ENCODE assay signal across 8 mouse cellular contexts in the genomic region with DNA sequence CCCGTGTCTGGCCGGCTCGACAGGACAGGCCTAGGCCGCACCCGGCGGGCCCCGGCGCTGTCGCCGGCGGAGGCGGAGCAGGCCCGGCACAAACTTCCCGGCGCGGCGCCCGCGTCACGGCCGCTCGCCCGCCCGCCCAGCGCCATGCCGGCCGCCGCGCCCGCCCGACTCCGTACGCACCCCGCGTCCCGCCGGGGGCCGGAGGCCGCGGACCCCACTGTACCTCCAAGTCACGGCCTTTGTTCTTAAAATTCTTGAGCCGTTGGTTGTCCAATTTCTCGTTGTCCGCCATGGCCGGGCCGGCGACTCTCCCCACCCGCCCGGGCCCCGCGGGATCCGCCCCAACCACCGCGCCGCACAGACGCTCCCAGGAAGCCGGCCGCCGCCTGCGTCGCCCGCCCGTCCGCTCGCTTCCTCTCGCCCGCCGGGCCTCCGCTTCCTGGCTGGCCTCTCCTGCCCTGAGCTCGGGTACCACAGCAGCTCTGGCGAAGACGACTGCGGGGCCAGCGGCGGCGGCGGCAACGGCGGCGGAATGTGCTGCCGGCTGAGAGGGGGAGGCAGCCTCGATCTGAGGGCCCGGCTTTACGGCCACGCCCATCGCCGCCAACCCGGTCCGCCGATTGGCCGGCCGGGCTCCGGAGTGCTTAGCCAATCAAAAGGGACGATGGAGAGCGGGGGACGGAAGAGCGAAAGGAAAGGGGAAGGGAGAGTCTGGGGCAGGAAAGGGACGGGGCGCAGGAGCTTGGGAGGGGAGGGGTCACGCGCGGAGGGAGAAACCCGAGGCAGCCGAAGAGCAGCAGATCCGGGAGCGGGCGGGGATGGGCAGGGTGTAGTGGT. TPM values are rescaled to one million over a fixed set of nuclear protein-coding genes. Genes with fewer than 3 reads are reported as not detected.
DNase-seq lines count a peak whose midpoint lies in the region; ATAC-seq and TF ChIP-seq lines count a peak whose summit lies in the region.

A gene (minus strand): TSS at position 605 of the 837 bp plus-strand sequence.

- WGBS in embryonic facial prominence, embryonic 13.5 days = under 1% methylated on average over 107 of the region's 107 CpGs
- WGBS in kidney, adult 2 months = 1% methylated on average over 107 of the region's 107 CpGs
- under 1% methylated on average over 105 of the region's 107 CpGs for WGBS in limb, embryonic 12.5 days
- WGBS in midbrain, embryonic 15.5 days = under 1% methylated on average over 99 of the region's 107 CpGs
- WGBS in spleen, adult 2 months = under 1% methylated on average over 104 of the region's 107 CpGs

- no peak for TF ChIP-seq CTCF in kidney, adult 2 months (conservative IDR thresholded peaks at IDR 0.05; ENCODE audit: insufficient read depth, insufficient read length, low read depth, low read length)
- no peak for TF ChIP-seq CTCF in spleen, adult 2 months (IDR thresholded peaks at IDR 0.05; ENCODE audit: extremely low read depth, insufficient read depth, insufficient read length, insufficient replicate concordance)

- H3K27ac ChIP-seq in embryonic facial prominence, embryonic 13.5 days = peak within 1 kb of the TSS; percentile 97
- peak within 1 kb of the TSS; percentile 95 for H3K27ac ChIP-seq in kidney, adult 2 months (ENCODE audit: insufficient read depth, low read depth, low read length)
- peak within 1 kb of the TSS; percentile 97 for H3K27ac ChIP-seq in limb, embryonic 12.5 days
- peak within 1 kb of the TSS; percentile 96 for H3K27ac ChIP-seq in midbrain, embryonic 15.5 days
- peak within 1 kb of the TSS; percentile 96 for H3K27ac ChIP-seq in spleen, adult 2 months (ENCODE audit: insufficient read depth, low read length)

- DNase-seq in 3134 (ENCODE audit: extremely low read depth, insufficient read length, low spot score) = peak; percentile 97
- peak; percentile 96 for DNase-seq in adrenal gland, postnatal 36 days
- DNase-seq in heart, adult 18-20 months = peak; percentile 91 to 98
- peak; percentile 97 for DNase-seq in kidney, adult 2 months
- peak; percentile 89 to 91 for DNase-seq in spleen, adult 2 months (ENCODE audit: low read depth in 1 of 2, low spot score in 2 of 2)

- no peaks in the 10 kb centered on the region for H3K27me3 ChIP-seq in embryonic facial prominence, embryonic 13.5 days
- H3K27me3 ChIP-seq in kidney, adult 2 months (replicated peaks; ENCODE audit: control insufficient read depth, insufficient read depth, low read length) = no peaks in the 10 kb centered on the region
- no peaks in the 10 kb centered on the region for H3K27me3 ChIP-seq in limb, embryonic 12.5 days
- H3K27me3 ChIP-seq in midbrain, embryonic 15.5 days (replicated peaks) = peaks cover 2% of the 10 kb centered on the region; the same call in 1 of the 2 replicates
- no peaks in the 10 kb centered on the region for H3K27me3 ChIP-seq in spleen, adult 2 months (ENCODE audit: control insufficient read depth, insufficient read depth, low read length)

- H3K4me1 ChIP-seq in embryonic facial prominence, embryonic 13.5 days = peaks cover 13% of the 10 kb centered on the region
- no peaks in the 10 kb centered on the region; the same call in 1 of the 2 replicates for H3K4me1 ChIP-seq in kidney, adult 2 months (ENCODE audit: control insufficient read depth, insufficient read depth, low read length)
- peaks cover 11% of the 10 kb centered on the region; the same call in 1 of the 2 replicates for H3K4me1 ChIP-seq in limb, embryonic 12.5 days (replicated peaks)
- peaks cover 22% of the 10 kb centered on the region for H3K4me1 ChIP-seq in midbrain, embryonic 15.5 days
- peaks cover 3% of the 10 kb centered on the region for H3K4me1 ChIP-seq in spleen, adult 2 months (ENCODE audit: control insufficient read depth, insufficient read depth, insufficient read length)

- peak within 1 kb of the TSS; percentile 95 for H3K9ac ChIP-seq in embryonic facial prominence, embryonic 13.5 days
- peak within 1 kb of the TSS; percentile 96 for H3K9ac ChIP-seq in limb, embryonic 12.5 days (replicated peaks)
- H3K9ac ChIP-seq in midbrain, embryonic 15.5 days = peak within 1 kb of the TSS; percentile 86

- no peaks in the 10 kb centered on the region for H3K9me3 ChIP-seq in embryonic facial prominence, embryonic 13.5 days
- no peaks in the 10 kb centered on the region for H3K9me3 ChIP-seq in limb, embryonic 12.5 days
- no peaks in the 10 kb centered on the region for H3K9me3 ChIP-seq in midbrain, embryonic 15.5 days

- ATAC-seq in embryonic facial prominence, embryonic 13.5 days (ENCODE audit: insufficient number of reproducible peaks, insufficient read depth, low FRiP score, low TSS enrichment, low read depth) = peak; percentile 98
- ATAC-seq in limb, embryonic 12.5 days (ENCODE audit: insufficient number of reproducible peaks, insufficient read depth, low FRiP score, low TSS enrichment, low read depth) = peak; percentile 99
- ATAC-seq in midbrain, embryonic 15.5 days (replicated peaks) = peak; percentile 98

- peak; percentile 25 for TF ChIP-seq POLR2A in kidney, adult 2 months (IDR thresholded peaks at IDR 0.05; ENCODE audit: low read depth, low read length)
- TF ChIP-seq POLR2A in spleen, adult 2 months (IDR thresholded peaks at IDR 0.05; ENCODE audit: low read depth, low read length) = peak; percentile 41

- H3K4me2 ChIP-seq in embryonic facial prominence, embryonic 13.5 days = peak within 1 kb of the TSS; percentile 71
- H3K4me2 ChIP-seq in limb, embryonic 12.5 days = peak within 1 kb of the TSS; percentile 76
- peak within 1 kb of the TSS; percentile 80 for H3K4me2 ChIP-seq in midbrain, embryonic 15.5 days

- H3K36me3 ChIP-seq in embryonic facial prominence, embryonic 13.5 days = no peaks in the 10 kb centered on the region
- no peaks in the 10 kb centered on the region for H3K36me3 ChIP-seq in kidney, adult 2 months (ENCODE audit: control insufficient read depth, insufficient read depth, low read length)
- H3K36me3 ChIP-seq in limb, embryonic 12.5 days = no peaks in the 10 kb centered on the region
- H3K36me3 ChIP-seq in midbrain, embryonic 15.5 days (replicated peaks) = no peaks in the 10 kb centered on the region
- H3K36me3 ChIP-seq in spleen, adult 2 months (ENCODE audit: control insufficient read depth, insufficient read depth, low read length) = no peaks in the 10 kb centered on the region

- peak within 1 kb of the TSS; percentile 97 for H3K4me3 ChIP-seq in embryonic facial prominence, embryonic 13.5 days
- peak within 1 kb of the TSS; percentile 72 for H3K4me3 ChIP-seq in kidney, adult 2 months (ENCODE audit: insufficient read depth, low read depth, low read length)
- H3K4me3 ChIP-seq in limb, embryonic 12.5 days (replicated peaks) = peak within 1 kb of the TSS; percentile 96
- H3K4me3 ChIP-seq in midbrain, embryonic 15.5 days = peak within 1 kb of the TSS; percentile 94
- H3K4me3 ChIP-seq in spleen, adult 2 months (ENCODE audit: extremely low read depth, insufficient read depth, insufficient read length) = peak within 1 kb of the TSS; percentile 93

RNA-seq across cellular contexts. Expression of the gene that starts here (rescaled TPM):
- 10 to 100 TPM; 64.1 to 71.1 TPM for total RNA-seq in adrenal gland, postnatal 36 days (2021)
- polyA plus RNA-seq in embryonic facial prominence, embryonic 13.5 days (2015; fragmentation: Nextera tagmentation; extraction: Ambion mirVana) = 28.4 and 31.8 TPM in 2 replicates
- total RNA-seq in heart, adult 18-20 months (2021) = 10 to 100 TPM; 90.6 to 93.3 TPM
- polyA plus RNA-seq in kidney, adult 2 months (2012; rRNA removed) = 8.6 and 11.3 TPM in 2 replicates
- 42.1 and 42.5 TPM in 2 replicates for polyA plus RNA-seq in limb, embryonic 12.5 days (2016; fragmentation: Nextera tagmentation; extraction: Ambion mirVana)
- polyA plus RNA-seq in midbrain, embryonic 15.5 days (2015; fragmentation: Nextera tagmentation; extraction: Ambion mirVana) = 33.0 and 34.9 TPM in 2 replicates
- 7.9 and 8.2 TPM in 2 replicates for polyA plus RNA-seq in spleen, adult 2 months (2012; rRNA removed)

Comparison
In these comparisons a context has a peak if more than half of its experiments do, and no peak if none do; other contexts are left out.
1. Peak in every context shown above with its lines: DNase-seq, ATAC-seq, H3K4me3 ChIP-seq and H3K27ac ChIP-seq.